Mouse (Mus musculus): ENCODE data around the gene Fitm2. TPM values are rescaled to one million over a fixed set of nuclear protein-coding genes. Genes with fewer than 3 reads are reported as not detected.

The Fitm2 gene
- polyA plus RNA-seq (2011; ENCODE audit: insufficient read length, low read depth, missing spikeins) = 10.5 and 11.1 TPM in 2 replicates

DNA sequence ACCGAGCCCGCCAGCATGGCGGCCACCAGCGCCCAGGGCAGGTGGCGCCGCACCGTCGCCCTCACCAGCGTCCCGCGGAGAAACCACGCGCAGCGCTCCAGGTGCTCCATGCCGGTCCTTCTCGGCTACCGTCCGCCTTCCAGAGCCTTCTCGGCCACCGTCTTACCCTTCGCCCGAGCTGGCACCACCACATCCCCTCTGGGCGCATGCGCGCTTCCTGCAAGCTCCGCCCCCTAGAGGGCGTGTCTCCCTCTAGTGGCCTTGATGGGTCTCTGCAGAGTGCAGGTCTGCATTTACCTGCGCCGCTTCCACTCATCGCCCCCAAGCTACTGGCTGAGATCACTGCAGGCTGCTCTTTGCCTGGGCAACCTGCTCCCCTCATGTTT lies at the start of gene Fitm2:
TSS of gene Fitm2 (minus strand) at position 164 of the 386 bp plus-strand sequence.
- no peak within 1 kb of the TSS for H3K27ac ChIP-seq (ENCODE audit: insufficient read depth, low read length)
- peaks cover 5% of the 10 kb centered on the region for H3K4me1 ChIP-seq (ENCODE audit: control insufficient read depth, insufficient read depth, low read length)
- peak; percentile 74 for TF ChIP-seq POLR2A (IDR thresholded peaks at IDR 0.05; ENCODE audit: low read depth, low read length)
- peak; percentile 93 for TF ChIP-seq CTCF (IDR thresholded peaks at IDR 0.05; ENCODE audit: borderline replicate concordance, insufficient read depth, low read length)
- peak within 1 kb of the TSS; percentile 77 for H3K4me3 ChIP-seq (ENCODE audit: insufficient read depth, low read length)

DNA sequence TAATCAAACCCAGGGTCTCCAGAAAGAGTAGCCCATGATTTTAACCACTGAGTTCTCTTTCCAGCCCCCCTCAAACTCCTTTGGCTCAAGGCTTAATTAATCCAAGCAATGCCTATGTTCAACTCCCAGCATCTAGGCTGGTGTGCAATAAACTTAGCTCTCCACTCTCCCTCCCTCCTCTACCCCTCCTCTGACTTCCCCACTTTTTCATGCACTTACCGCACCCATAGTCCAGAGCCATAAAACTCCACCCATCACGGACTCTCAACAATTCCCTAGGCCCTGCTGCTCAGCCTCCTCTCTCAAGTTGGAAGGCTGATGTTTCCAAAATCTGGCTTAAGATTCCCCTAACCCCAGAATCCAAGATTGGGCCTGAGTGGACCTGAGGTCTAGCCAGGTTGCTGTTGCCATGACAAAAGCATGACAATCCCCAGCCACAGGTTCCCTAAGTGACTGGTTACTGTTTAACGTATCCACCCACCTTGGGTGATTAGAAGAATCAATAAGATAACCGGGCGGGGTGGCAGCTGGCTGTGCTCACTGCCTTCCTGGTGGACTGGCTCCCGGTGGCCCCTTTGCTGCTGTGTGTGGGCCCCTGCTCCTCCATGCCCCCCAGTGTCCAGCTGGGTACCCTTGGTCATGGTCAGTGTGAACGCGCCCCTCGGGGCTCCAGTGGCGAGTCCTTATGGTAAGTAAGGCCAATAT lies 34.0 kb upstream of the Fitm2 start, which contains the start of gene Hnf4a:
TSS of gene Hnf4a (plus strand) at position 509 of the 705 bp plus-strand sequence.
- Histone ChIP-seq H3K4me1 (ENCODE audit: control insufficient read depth, insufficient read depth, low read length) (no peaks in the 10 kb centered on the region), H3K4me3 (ENCODE audit: insufficient read depth, low read length) (no peak within 1 kb of the TSS), H3K27ac (ENCODE audit: insufficient read depth, low read length) (no peak within 1 kb of the TSS)
- TF ChIP-seq CTCF (IDR thresholded peaks at IDR 0.05; ENCODE audit: borderline replicate concordance, insufficient read depth, low read length) = no peak
- TF ChIP-seq POLR2A (IDR thresholded peaks at IDR 0.05; ENCODE audit: low read depth, low read length) = no peak

DNA sequence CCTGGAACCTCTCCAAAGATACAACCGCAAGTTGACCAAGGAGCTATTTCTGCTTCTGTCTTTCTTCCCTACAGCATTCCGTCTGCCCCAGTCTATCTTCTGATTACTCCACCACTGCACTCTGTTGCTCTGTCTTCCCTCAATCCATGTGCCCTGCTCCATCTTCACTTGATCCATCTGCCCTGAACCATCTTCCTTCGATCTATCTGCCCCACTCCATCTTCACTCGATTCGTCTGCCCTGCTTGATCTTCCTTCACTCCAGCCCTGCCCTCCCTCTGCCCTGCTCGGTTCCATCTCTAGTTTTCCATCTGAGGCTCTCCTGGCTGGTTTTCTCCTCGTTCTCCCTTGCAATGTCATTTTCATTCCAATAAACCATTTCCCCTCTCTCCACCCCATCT lies 30.8 kb upstream of the Fitm2 start:
- Histone ChIP-seq H3K27ac (ENCODE audit: insufficient read depth, low read length) (no peak overlapping the region), H3K4me1 (ENCODE audit: control insufficient read depth, insufficient read depth, low read length) (no peaks in the 10 kb centered on the region), H3K4me3 (ENCODE audit: insufficient read depth, low read length) (no peak overlapping the region)
- TF ChIP-seq CTCF (IDR thresholded peaks at IDR 0.05; ENCODE audit: borderline replicate concordance, insufficient read depth, low read length) (no peak), POLR2A (IDR thresholded peaks at IDR 0.05; ENCODE audit: low read depth, low read length) (no peak)

DNA sequence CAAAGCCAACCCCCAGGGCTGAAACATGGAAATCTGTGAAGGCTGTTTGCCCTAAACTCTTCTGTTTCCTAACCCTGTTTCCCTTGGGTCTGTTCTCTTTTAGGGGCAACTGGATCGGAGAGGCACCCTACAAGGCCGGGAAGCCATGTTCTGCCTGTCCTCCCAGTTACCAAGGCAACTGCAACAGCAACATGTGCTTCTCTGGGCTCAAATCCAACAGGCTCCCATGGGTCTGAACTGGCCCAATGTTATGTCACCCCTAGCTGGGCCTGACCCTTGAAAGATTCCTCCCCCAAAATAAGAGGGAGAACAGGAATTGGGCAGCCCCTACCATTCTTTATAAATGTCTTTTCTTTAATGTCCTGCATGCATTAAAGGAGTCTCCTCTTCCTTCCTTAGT lies 29.8 kb upstream of the Fitm2 start:
- H3K4me3 ChIP-seq (ENCODE audit: insufficient read depth, low read length) = no peak overlapping the region
- TF ChIP-seq CTCF (IDR thresholded peaks at IDR 0.05; ENCODE audit: borderline replicate concordance, insufficient read depth, low read length) = no peak
- TF ChIP-seq POLR2A (IDR thresholded peaks at IDR 0.05; ENCODE audit: low read depth, low read length) = no peak
- H3K4me1 ChIP-seq (ENCODE audit: control insufficient read depth, insufficient read depth, low read length) = no peaks in the 10 kb centered on the region
- no peak overlapping the region for H3K27ac ChIP-seq (ENCODE audit: insufficient read depth, low read length)

DNA sequence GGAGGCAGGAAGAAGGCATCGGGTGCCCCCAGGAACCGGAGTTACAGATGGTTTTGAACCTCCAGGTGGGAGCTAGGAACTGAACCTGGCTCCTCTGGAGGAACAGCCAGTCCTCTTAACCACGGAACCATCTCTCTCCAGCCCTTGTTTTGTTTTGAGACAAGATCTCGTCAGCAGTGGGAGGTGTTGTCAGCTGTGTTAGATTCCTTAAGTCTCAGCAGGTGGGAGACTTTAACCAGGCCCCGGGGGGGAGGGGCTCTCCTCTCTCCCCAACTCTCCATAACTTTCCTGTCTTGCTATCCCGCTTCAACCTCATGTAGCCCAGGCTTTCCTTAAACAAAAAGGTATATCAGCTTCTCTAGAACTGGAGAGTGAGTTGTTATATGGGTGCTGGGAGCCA lies 22.0 kb upstream of the Fitm2 start:
- no peak overlapping the region for H3K27ac ChIP-seq (ENCODE audit: insufficient read depth, low read length)
- H3K4me1 ChIP-seq (ENCODE audit: control insufficient read depth, insufficient read depth, low read length) = 0 out of 2 replicates have a peak, but pooled peaks cover 4% of the 10 kb centered on the region
- TF ChIP-seq CTCF (IDR thresholded peaks at IDR 0.05; ENCODE audit: borderline replicate concordance, insufficient read depth, low read length) (no peak), POLR2A (IDR thresholded peaks at IDR 0.05; ENCODE audit: low read depth, low read length) (no peak)
- no peak overlapping the region for H3K4me3 ChIP-seq (ENCODE audit: insufficient read depth, low read length)

DNA sequence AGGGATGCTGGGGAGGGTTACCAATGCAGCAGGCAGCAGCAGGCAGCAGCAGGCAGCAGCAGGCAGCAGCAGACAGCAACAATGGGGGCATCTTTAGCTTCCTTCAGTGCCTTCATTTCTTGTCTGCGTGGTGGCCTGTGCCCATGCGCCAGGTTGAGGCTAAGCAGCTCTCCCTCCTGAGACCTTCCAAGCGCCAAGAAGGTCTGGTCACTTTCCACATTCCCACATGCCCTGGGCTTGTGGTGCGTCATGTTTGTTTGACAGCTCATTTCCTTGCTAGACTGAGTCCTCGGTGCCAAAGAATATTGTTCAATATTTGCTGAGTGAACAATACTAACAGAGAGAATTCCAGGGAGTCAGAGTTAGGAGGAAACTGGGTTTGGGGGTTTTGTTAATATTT lies 21.5 kb upstream of the Fitm2 start:
- Histone ChIP-seq H3K4me3 (ENCODE audit: insufficient read depth, low read length) (no peak overlapping the region), H3K4me1 (ENCODE audit: control insufficient read depth, insufficient read depth, low read length) (0 out of 2 replicates have a peak, but pooled peaks cover 4% of the 10 kb centered on the region), H3K27ac (ENCODE audit: insufficient read depth, low read length) (no peak overlapping the region)
- no peak for TF ChIP-seq CTCF (IDR thresholded peaks at IDR 0.05; ENCODE audit: borderline replicate concordance, insufficient read depth, low read length)
- no peak for TF ChIP-seq POLR2A (IDR thresholded peaks at IDR 0.05; ENCODE audit: low read depth, low read length)

DNA sequence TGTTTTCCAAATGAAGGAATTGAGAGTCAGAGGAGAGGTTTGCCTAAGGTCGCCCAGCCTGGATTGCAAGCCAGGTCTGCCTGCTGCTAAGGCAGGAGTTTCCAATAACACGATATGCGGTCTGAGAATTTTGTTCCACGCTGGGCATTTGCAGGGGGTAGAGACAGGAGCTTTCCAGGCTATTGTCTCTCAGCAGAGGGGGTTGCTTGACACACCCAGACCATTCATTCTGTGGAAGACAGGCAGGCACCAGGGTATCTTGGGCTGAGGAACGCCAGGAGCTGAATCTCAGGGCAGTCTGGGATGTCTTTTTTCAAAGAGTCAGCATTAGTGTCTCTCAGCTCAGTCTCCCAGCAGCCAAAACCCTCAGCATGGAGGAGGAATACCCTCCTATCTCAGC lies 20.6 kb upstream of the Fitm2 start:
- TF ChIP-seq CTCF (IDR thresholded peaks at IDR 0.05; ENCODE audit: borderline replicate concordance, insufficient read depth, low read length) = no peak
- no peak for TF ChIP-seq POLR2A (IDR thresholded peaks at IDR 0.05; ENCODE audit: low read depth, low read length)
- no peak overlapping the region for H3K4me3 ChIP-seq (ENCODE audit: insufficient read depth, low read length)
- 0 out of 2 replicates have a peak, but pooled peaks cover 4% of the 10 kb centered on the region for H3K4me1 ChIP-seq (ENCODE audit: control insufficient read depth, insufficient read depth, low read length)
- H3K27ac ChIP-seq (ENCODE audit: insufficient read depth, low read length) = no peak overlapping the region

DNA sequence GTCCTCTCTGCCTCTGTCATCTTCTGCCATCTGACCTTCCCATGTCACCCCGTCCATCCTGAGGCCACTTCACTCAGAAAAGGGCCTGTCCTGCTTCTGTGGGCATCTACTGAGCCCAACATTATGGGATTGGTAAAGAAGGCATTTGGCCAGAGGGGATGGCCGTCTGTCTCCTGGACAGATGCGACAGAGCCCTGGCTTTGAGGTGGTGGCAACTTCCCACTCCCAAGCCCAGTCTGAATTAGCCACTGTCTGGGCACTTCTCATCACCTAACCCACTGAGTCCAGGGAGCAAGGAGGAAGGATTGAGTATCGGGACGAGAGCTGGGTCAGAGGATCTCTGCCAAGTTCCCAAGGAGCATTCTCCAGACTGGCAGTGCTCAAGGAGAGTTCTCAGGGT lies 19.6 kb upstream of the Fitm2 start, which contains the start of gene R3hdml:
TSS of gene R3hdml (plus strand) at position 301 of the 400 bp plus-strand sequence.
- H3K4me1 ChIP-seq (ENCODE audit: control insufficient read depth, insufficient read depth, low read length) = 0 out of 2 replicates have a peak, but pooled peaks cover 4% of the 10 kb centered on the region
- no peak within 1 kb of the TSS for H3K27ac ChIP-seq (ENCODE audit: insufficient read depth, low read length)
- no peak within 1 kb of the TSS for H3K4me3 ChIP-seq (ENCODE audit: insufficient read depth, low read length)
- TF ChIP-seq CTCF (IDR thresholded peaks at IDR 0.05; ENCODE audit: borderline replicate concordance, insufficient read depth, low read length) = no peak
- no peak for TF ChIP-seq POLR2A (IDR thresholded peaks at IDR 0.05; ENCODE audit: low read depth, low read length)

DNA sequence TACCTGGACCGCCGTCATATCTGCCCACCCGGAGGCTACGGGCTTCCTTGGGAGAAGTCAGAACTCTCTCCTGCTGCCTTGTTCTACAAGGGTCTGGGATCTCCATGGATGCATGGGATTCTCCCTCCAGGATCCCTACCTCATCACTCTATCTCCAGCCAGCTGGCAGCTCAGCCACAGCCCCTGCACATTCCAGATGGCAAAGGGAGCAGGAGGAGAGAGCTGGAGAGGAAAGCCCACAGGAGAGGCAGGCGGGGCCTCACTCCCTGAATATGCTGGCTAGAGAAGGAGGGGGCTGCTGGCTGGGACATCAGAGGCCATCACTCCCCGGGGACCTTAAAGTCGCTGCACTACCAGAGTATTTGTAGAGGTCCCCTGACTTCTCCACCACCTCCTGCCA lies 18.9 kb upstream of the Fitm2 start:
- no peak for TF ChIP-seq CTCF (IDR thresholded peaks at IDR 0.05; ENCODE audit: borderline replicate concordance, insufficient read depth, low read length)
- 0 out of 2 replicates have a peak, but pooled peaks cover 4% of the 10 kb centered on the region for H3K4me1 ChIP-seq (ENCODE audit: control insufficient read depth, insufficient read depth, low read length)
- no peak overlapping the region for H3K27ac ChIP-seq (ENCODE audit: insufficient read depth, low read length)
- H3K4me3 ChIP-seq (ENCODE audit: insufficient read depth, low read length) = no peak overlapping the region

DNA sequence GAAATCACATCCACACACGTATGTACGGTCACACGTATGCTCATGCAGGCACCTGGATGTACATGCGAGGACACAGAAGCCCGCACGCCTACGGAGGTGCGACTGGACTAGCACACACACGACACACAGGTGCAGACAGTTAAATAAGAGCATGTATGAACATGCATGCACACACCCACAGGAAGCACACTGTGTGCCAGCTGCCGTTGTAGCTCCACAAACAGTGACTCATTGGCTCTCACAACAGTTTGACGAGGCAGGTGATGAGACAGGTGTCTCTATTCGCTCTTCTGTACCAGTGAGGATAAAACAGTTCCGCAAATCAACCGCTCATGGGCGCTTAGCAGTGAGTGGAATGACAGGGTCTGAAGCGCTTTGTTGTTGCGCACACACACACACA lies 18.2 kb upstream of the Fitm2 start:
- Histone ChIP-seq H3K4me3 (ENCODE audit: insufficient read depth, low read length) (no peak overlapping the region), H3K27ac (ENCODE audit: insufficient read depth, low read length) (no peak overlapping the region), H3K4me1 (ENCODE audit: control insufficient read depth, insufficient read depth, low read length) (0 out of 2 replicates have a peak, but pooled peaks cover 4% of the 10 kb centered on the region)
- TF ChIP-seq CTCF (IDR thresholded peaks at IDR 0.05; ENCODE audit: borderline replicate concordance, insufficient read depth, low read length) = no peak
- TF ChIP-seq POLR2A (IDR thresholded peaks at IDR 0.05; ENCODE audit: low read depth, low read length) = no peak

All from embryonic fibroblast, embryonic 13.5 days (primary cell).